Mouse (Mus musculus) cerebellum, adult 11 months (tissue): ENCODE results near the gene Gm45521.

Experiments used
- DNase-seq: peaks from one replicate; pipeline ENCODE4 v3.0.0; 2022

Gene Gm45521

GRCm38 (mm10) chr14:7954071-7954471 lies 3.0 kb upstream of the Gm45521 start:
- no peak for DNase-seq

- DNase-seq = no peak
Observed at GRCm38 (mm10) chr14:7956427-7956826, 661 bp upstream of the Gm45521 start.

- DNase-seq = peak; percentile 46
Observed at GRCm38 (mm10) chr14:7960616-7961015, 3.5 kb downstream of the Gm45521 start.

- DNase-seq = no peak
Observed at GRCm38 (mm10) chr14:7961714-7962113, 4.6 kb downstream of the Gm45521 start.

- no peak for DNase-seq
Observed at GRCm38 (mm10) chr14:7962626-7963025, 5.5 kb downstream of the Gm45521 start.

GRCm38 (mm10) chr14:7963160-7963559 lies 6.1 kb downstream of the Gm45521 start:
- DNase-seq = no peak

GRCm38 (mm10) chr14:7964219-7964889 lies 7.3 kb downstream of the Gm45521 start:
- DNase-seq = peak; percentile 64

GRCm38 (mm10) chr14:7971889-7972493 lies 14.9 kb downstream of the Gm45521 start:
- DNase-seq = no peak

GRCm38 (mm10) chr14:7974643-7975042 lies 17.6 kb downstream of the Gm45521 start:
- no peak for DNase-seq

GRCm38 (mm10) chr14:7975177-7975576 lies 18.1 kb downstream of the Gm45521 start:
- DNase-seq = no peak

- DNase-seq = no peak
Observed at GRCm38 (mm10) chr14:7977471-7977870, 20.4 kb downstream of the Gm45521 start.

GRCm38 (mm10) chr14:7978183-7978582 lies 21.1 kb downstream of the Gm45521 start:
- DNase-seq = no peak

GRCm38 (mm10) chr14:7981226-7981625 lies 24.1 kb downstream of the Gm45521 start:
- DNase-seq = no peak

- DNase-seq = no peak
Observed at GRCm38 (mm10) chr14:7986913-7987312, 29.8 kb downstream of the Gm45521 start.

GRCm38 (mm10) chr14:7989371-7989770 lies 32.3 kb downstream of the Gm45521 start:
- DNase-seq = no peak

GRCm38 (mm10) chr14:7989961-7990360 lies 32.9 kb downstream of the Gm45521 start:
- DNase-seq = no peak

GRCm38 (mm10) chr14:7991108-7991776 lies 34.2 kb downstream of the Gm45521 start:
- no peak for DNase-seq

- no peak for DNase-seq
Observed at GRCm38 (mm10) chr14:7992158-7992557, 35.1 kb downstream of the Gm45521 start.

- no peak for DNase-seq
Observed at GRCm38 (mm10) chr14:7994271-7994767, 37.2 kb downstream of the Gm45521 start, which contains the start of gene Dnase1l3. Gene Dnase1l3 (minus strand): TSS chr14:7994573.

- DNase-seq = peak; percentile 89
Observed at GRCm38 (mm10) chr14:7997255-7997696, 40.2 kb downstream of the Gm45521 start.

- DNase-seq = no peak
Observed at GRCm38 (mm10) chr14:7999030-7999429, 41.9 kb downstream of the Gm45521 start.

- no peak for DNase-seq
Observed at GRCm38 (mm10) chr14:7999435-7999834, 42.3 kb downstream of the Gm45521 start.

- DNase-seq = no peak
Observed at GRCm38 (mm10) chr14:8000247-8000646, 43.2 kb downstream of the Gm45521 start.
